Mouse (Mus musculus) MEL (cell line): ENCODE data around the gene Defb33. TPM values are rescaled to one million over a fixed set of nuclear protein-coding genes. Genes with fewer than 3 reads are reported as not detected.

ENCODE experiments used
- DNase-seq: peaks from one replicate; pipeline ENCODE4 v3.0.0; 2011; ENCODE audit warnings: low read depth, low spot score
- H3K27ac ChIP-seq: 2 replicates; pipeline ENCODE4 v1.5.1; 2012; ENCODE audit warnings: low read depth, mild to moderate bottlenecking, control low read depth, low read length, moderate library complexity; ENCODE audit not compliant: control insufficient read depth
- H3K27me3 ChIP-seq, 2 experiments: fragments of 150-350 bp in 1 of 2; sonication (generic) in 1 of 2; 2 replicates each; pipeline ENCODE4 v1.6.1; 2012; ENCODE audit warnings: low read length in 2 of 2, mild to moderate bottlenecking in 2 of 2, improper control_type of control experiment in 1 of 2, moderate library complexity in 1 of 2; ENCODE audit not compliant: insufficient read depth in 2 of 2, control insufficient read depth in 1 of 2
- H3K36me3 ChIP-seq, 2 experiments: 2 replicates each; pipeline ENCODE4 v1.6.1; 2012 to 2014; ENCODE audit warnings: low read length in 2 of 2, improper control_type of control experiment in 1 of 2, inconsistent platforms in 1 of 2, mild to moderate bottlenecking in 1 of 2; ENCODE audit not compliant: insufficient read depth in 2 of 2, control insufficient read depth in 1 of 2
- H3K4me1 ChIP-seq, 2 experiments: fragments of 150-350 bp in 1 of 2; sonication (generic) in 1 of 2; 2 replicates each; pipeline ENCODE4 v1.6.1; 2012; ENCODE audit warnings: low read length in 2 of 2, improper control_type of control experiment in 1 of 2, mild to moderate bottlenecking in 1 of 2; ENCODE audit not compliant: insufficient read depth in 2 of 2, control insufficient read depth in 1 of 2
- H3K4me3 ChIP-seq, 2 experiments: fragments of 150-350 bp in 1 of 2; sonication (generic) in 1 of 2; 2 replicates each; pipeline ENCODE4 v1.5.1; 2012; ENCODE audit warnings: low read depth in 2 of 2, low read length in 2 of 2, mild to moderate bottlenecking in 2 of 2, moderate library complexity in 2 of 2, control low read depth in 1 of 2, improper control_type of control experiment in 1 of 2; ENCODE audit not compliant: control insufficient read depth in 1 of 2, insufficient read depth in 1 of 2
- H3K79me2 ChIP-seq: 2 replicates; pipeline ENCODE4 v1.6.1; 2012; ENCODE audit warnings: mild to moderate bottlenecking, low read length, moderate library complexity; ENCODE audit not compliant: control insufficient read depth, poor library complexity, insufficient read depth
- H3K9ac ChIP-seq: 2 replicates; pipeline ENCODE4 v1.6.1; 2012; ENCODE audit warnings: low read depth, mild to moderate bottlenecking, control low read depth, low read length, moderate library complexity; ENCODE audit not compliant: control insufficient read depth, poor library complexity, severe bottlenecking
- H3K9me3 ChIP-seq: fragments of 150-350 bp; sonication (generic); replicated peaks from 2 replicates; pipeline ENCODE4 v1.6.1; 2012; ENCODE audit warnings: mild to moderate bottlenecking, low read length, improper control_type of control experiment, moderate library complexity; ENCODE audit not compliant: insufficient read depth
- BHLHE40 ChIP-seq: IDR thresholded peaks from 2 replicates; pipeline ENCODE4 v1.6.1; 2012; ENCODE audit warnings: low read depth, mild to moderate bottlenecking, inconsistent platforms, low read length, improper control_type of control experiment, borderline replicate concordance
- CHD1 ChIP-seq: IDR thresholded peaks from 2 replicates; pipeline ENCODE4 v1.6.1; 2012; ENCODE audit warnings: low read depth, mild to moderate bottlenecking, inconsistent platforms, low read length, improper control_type of control experiment
- CHD2 ChIP-seq: IDR thresholded peaks from 2 replicates; pipeline ENCODE4 v1.6.1; 2011; ENCODE audit warnings: low read length, improper control_type of control experiment
- CTCF ChIP-seq, 3 experiments: IDR thresholded peaks in 2 of 3; conservative IDR thresholded peaks in 1 of 3; 2 replicates each; pipeline ENCODE4 v1.5.1; 2011 to 2012; ENCODE audit warnings: low read length in 3 of 3, low read depth in 2 of 3, mild to moderate bottlenecking in 2 of 3, improper control_type of control experiment in 1 of 3, inconsistent platforms in 1 of 3, mixed read lengths in 1 of 3, moderate library complexity in 1 of 3; ENCODE audit not compliant: control insufficient read depth in 1 of 3, insufficient read depth in 1 of 3, poor library complexity in 1 of 3, severe bottlenecking in 1 of 3
- ETS1 ChIP-seq: IDR thresholded peaks from 2 replicates; pipeline ENCODE4 v1.6.1; 2012; ENCODE audit warnings: low read depth, mild to moderate bottlenecking, inconsistent platforms, low read length, improper control_type of control experiment, moderate library complexity
- GATA1 ChIP-seq: IDR thresholded peaks from 2 replicates; pipeline ENCODE4 v1.6.1; 2011; ENCODE audit warnings: low read depth, low read length, improper control_type of control experiment
- JUND ChIP-seq: IDR thresholded peaks from 2 replicates; pipeline ENCODE4 v1.6.1; 2011; ENCODE audit warnings: low read depth, mild to moderate bottlenecking, improper control_type of control experiment, low read length
- KAT2A ChIP-seq: conservative IDR thresholded peaks from 2 replicates; pipeline ENCODE4 v1.6.1; 2012; ENCODE audit warnings: low read depth, low read length, improper control_type of control experiment, inconsistent platforms
- MAFK ChIP-seq: IDR thresholded peaks from 2 replicates; pipeline ENCODE4 v1.6.1; 2011; ENCODE audit warnings: low read depth, mild to moderate bottlenecking, low read length, improper control_type of control experiment, borderline replicate concordance
- MAX ChIP-seq: IDR thresholded peaks from 2 replicates; pipeline ENCODE4 v1.6.1; 2011; ENCODE audit warnings: low read length, improper control_type of control experiment
- MAZ ChIP-seq: IDR thresholded peaks from 2 replicates; pipeline ENCODE4 v1.6.1; 2012; ENCODE audit warnings: low read depth, mild to moderate bottlenecking, inconsistent platforms, low read length, improper control_type of control experiment
- MXI1 ChIP-seq: IDR thresholded peaks from 2 replicates; pipeline ENCODE4 v1.6.1; 2011; ENCODE audit warnings: mild to moderate bottlenecking, low read depth, low read length, improper control_type of control experiment
- MYB ChIP-seq: IDR thresholded peaks from 2 replicates; pipeline ENCODE4 v1.6.1; 2011; ENCODE audit warnings: mild to moderate bottlenecking, low read depth, low read length, improper control_type of control experiment
- MYC ChIP-seq: IDR thresholded peaks from 2 replicates; pipeline ENCODE4 v1.6.1; 2011; ENCODE audit warnings: low read depth, mild to moderate bottlenecking, low read length, improper control_type of control experiment, moderate library complexity
- NELFE ChIP-seq: IDR thresholded peaks from 2 replicates; pipeline ENCODE4 v1.6.1; 2011; ENCODE audit warnings: low read depth, low read length, improper control_type of control experiment
- POLR2A ChIP-seq, 2 experiments: IDR thresholded peaks; 2 replicates each; pipeline ENCODE4 v1.6.1; 2011 to 2012; ENCODE audit warnings: low read length in 2 of 2, mild to moderate bottlenecking in 2 of 2, control low read depth in 1 of 2, improper control_type of control experiment in 1 of 2, low read depth in 1 of 2, moderate library complexity in 1 of 2; ENCODE audit not compliant: control insufficient read depth in 1 of 2, insufficient read depth in 1 of 2, poor library complexity in 1 of 2
- POLR2AphosphoS5 ChIP-seq: IDR thresholded peaks from 2 replicates; pipeline ENCODE4 v1.6.1; 2012; ENCODE audit warnings: low read depth, borderline replicate concordance, mild to moderate bottlenecking, inconsistent platforms, low read length, moderate library complexity, mixed read lengths
- RAD21 ChIP-seq: IDR thresholded peaks from 2 replicates; pipeline ENCODE4 v1.6.1; 2011; ENCODE audit warnings: mild to moderate bottlenecking, low read depth, low read length, improper control_type of control experiment
- SIN3A ChIP-seq: IDR thresholded peaks from 2 replicates; pipeline ENCODE4 v1.6.1; 2012; ENCODE audit warnings: low read length, improper control_type of control experiment, inconsistent platforms
- SMC3 ChIP-seq: IDR thresholded peaks from 2 replicates; pipeline ENCODE4 v1.6.1; 2011; ENCODE audit warnings: low read depth, low read length, improper control_type of control experiment
- TBP ChIP-seq: IDR thresholded peaks from 2 replicates; pipeline ENCODE4 v1.8.0; 2011; ENCODE audit warnings: low read depth, low read length, improper control_type of control experiment
- TCF12 ChIP-seq: IDR thresholded peaks from 2 replicates; pipeline ENCODE4 v1.6.1; 2014; ENCODE audit warnings: low read depth, mild to moderate bottlenecking, inconsistent platforms, low read length, improper control_type of control experiment, moderate library complexity
- UBTF ChIP-seq: IDR thresholded peaks from 2 replicates; pipeline ENCODE4 v1.6.1; 2012; ENCODE audit warnings: low read depth, mild to moderate bottlenecking, inconsistent platforms, low read length, improper control_type of control experiment, moderate library complexity, borderline replicate concordance; ENCODE audit not compliant: insufficient read depth
- USF2 ChIP-seq, 2 experiments: IDR thresholded peaks; 2 replicates each; pipeline ENCODE4 v1.6.1; 2011 to 2012; ENCODE audit warnings: improper control_type of control experiment in 2 of 2, low read length in 2 of 2, borderline replicate concordance in 1 of 2, inconsistent platforms in 1 of 2, low read depth in 1 of 2, mild to moderate bottlenecking in 1 of 2; ENCODE audit not compliant: insufficient read depth in 1 of 2
- ZC3H11A ChIP-seq: IDR thresholded peaks from 2 replicates; pipeline ENCODE4 v1.6.1; 2012; ENCODE audit warnings: low read depth, mild to moderate bottlenecking, inconsistent platforms, low read length, improper control_type of control experiment
- ZKSCAN1 ChIP-seq: IDR thresholded peaks from 2 replicates; pipeline ENCODE4 v1.6.1; 2012; ENCODE audit warnings: low read depth, mild to moderate bottlenecking, inconsistent platforms, low read length, improper control_type of control experiment, moderate library complexity
- ZNF384 ChIP-seq: IDR thresholded peaks from 2 replicates; pipeline ENCODE4 v1.6.1; 2012; ENCODE audit warnings: low read depth, mild to moderate bottlenecking, inconsistent platforms, low read length, improper control_type of control experiment
- polyA plus RNA-seq, 2 experiments: library from polyadenylated mRNA; stranded (reverse) in 1 of 2; unstranded in 1 of 2; fragments of >175 nt in 1 of 2; fragments of >200 nt in 1 of 2; gene quantifications; 2 replicates each; pipeline versions ENCODE4 v1.2.1 to v1.2.4; 2012; ENCODE audit warnings: low replicate concordance in 2 of 2, low read depth in 1 of 2; ENCODE audit not compliant: insufficient read length in 2 of 2, insufficient read depth in 1 of 2, missing spikeins in 1 of 2
- total RNA-seq: library from RNA; depleted of rRNA; stranded (reverse); fragments of 300-350 nt; gene quantifications from 2 replicates; pipeline ENCODE4 v1.2.3, GENCODE M21; 2012; rRNA removed

Gene Defb33
- total RNA-seq (not detected in 2 replicates), polyA plus RNA-seq (not detected)

- H3K79me2 ChIP-seq = no peaks in the 10 kb centered on the region
- H3K27me3 ChIP-seq = no peaks in the 10 kb centered on the region
- no peak within 1 kb of the TSS for H3K4me3 ChIP-seq
- H3K27ac ChIP-seq = no peak within 1 kb of the TSS
- no peak within 1 kb of the TSS for H3K9ac ChIP-seq
- no peak for DNase-seq
- H3K9me3 ChIP-seq = no peaks in the 10 kb centered on the region
- H3K36me3 ChIP-seq = no peaks in the 10 kb centered on the region
- TF ChIP-seq SMC3 = no peak
- no peak for TF ChIP-seq GATA1
- TF ChIP-seq MAX = no peak
- no peak for TF ChIP-seq BHLHE40
- no peak for TF ChIP-seq SIN3A
- no peak for TF ChIP-seq UBTF
- no peak for TF ChIP-seq MYB
- no peak for TF ChIP-seq CHD2
- no peak for TF ChIP-seq NELFE
- TF ChIP-seq JUND = no peak
- no peak for TF ChIP-seq CTCF (IDR thresholded peaks at IDR 0.05 in 2 of 3, conservative IDR thresholded peaks at IDR 0.05 in 1 of 3; ENCODE audit: control insufficient read depth in 1 of 3, insufficient read depth in 1 of 3, low read depth in 2 of 3, low read length in 3 of 3, poor library complexity in 1 of 3, severe bottlenecking in 1 of 3)
- TF ChIP-seq RAD21 = no peak
- no peak for TF ChIP-seq TCF12
- no peaks in the 10 kb centered on the region for H3K4me1 ChIP-seq
These were observed at the start of gene Defb33 for GRCm38 (mm10) chr8:20892369-20892768. Defb33 (plus strand) TSS chr8:20892669.

GRCm38 (mm10) chr8:20874608-20875007 lies 17.9 kb upstream of the Defb33 start:
- TF ChIP-seq MXI1 = no peak
- no peak for TF ChIP-seq ZNF384
- no peak for TF ChIP-seq ETS1
- no peak for TF ChIP-seq ZKSCAN1
- no peak for TF ChIP-seq GATA1
- no peak for TF ChIP-seq MAFK
- TF ChIP-seq USF2 (IDR thresholded peaks at IDR 0.05; ENCODE audit: borderline replicate concordance in 1 of 2, insufficient read depth in 1 of 2, low read depth in 1 of 2, low read length in 2 of 2) = no peak
- no peak for TF ChIP-seq TBP
- no peak for TF ChIP-seq POLR2AphosphoS5
- no peak for TF ChIP-seq CHD1
- TF ChIP-seq RAD21 = no peak
- TF ChIP-seq UBTF = no peak
- no peak for TF ChIP-seq POLR2A (IDR thresholded peaks at IDR 0.05; ENCODE audit: control insufficient read depth in 1 of 2, insufficient read depth in 1 of 2, low read depth in 1 of 2, low read length in 2 of 2, poor library complexity in 1 of 2)
- no peak for TF ChIP-seq MYC
- TF ChIP-seq BHLHE40 = no peak
- no peak for TF ChIP-seq KAT2A
- TF ChIP-seq MAZ = no peak
- no peak for TF ChIP-seq ZC3H11A
- H3K36me3 ChIP-seq = no peaks in the 10 kb centered on the region

More at GRCm38 (mm10) chr8:20874608-20875007, 17.9 kb upstream of the Defb33 start:
- no peaks in the 10 kb centered on the region for H3K4me1 ChIP-seq
- H3K4me3 ChIP-seq = no peak overlapping the region
- no peak overlapping the region for H3K27ac ChIP-seq
- H3K9me3 ChIP-seq = no peaks in the 10 kb centered on the region
- no peaks in the 10 kb centered on the region for H3K79me2 ChIP-seq
- H3K27me3 ChIP-seq = no peaks in the 10 kb centered on the region
- no peak for DNase-seq
- H3K9ac ChIP-seq = no peak overlapping the region
